Mouse (Mus musculus): ENCODE results near the gene Map3k1. TPM values are rescaled to one million over a fixed set of nuclear protein-coding genes. Genes with fewer than 3 reads are reported as not detected.

The Map3k1 gene
- polyA plus RNA-seq, 1 experiment from 2014 or later: 14.0 TPM

DNA sequence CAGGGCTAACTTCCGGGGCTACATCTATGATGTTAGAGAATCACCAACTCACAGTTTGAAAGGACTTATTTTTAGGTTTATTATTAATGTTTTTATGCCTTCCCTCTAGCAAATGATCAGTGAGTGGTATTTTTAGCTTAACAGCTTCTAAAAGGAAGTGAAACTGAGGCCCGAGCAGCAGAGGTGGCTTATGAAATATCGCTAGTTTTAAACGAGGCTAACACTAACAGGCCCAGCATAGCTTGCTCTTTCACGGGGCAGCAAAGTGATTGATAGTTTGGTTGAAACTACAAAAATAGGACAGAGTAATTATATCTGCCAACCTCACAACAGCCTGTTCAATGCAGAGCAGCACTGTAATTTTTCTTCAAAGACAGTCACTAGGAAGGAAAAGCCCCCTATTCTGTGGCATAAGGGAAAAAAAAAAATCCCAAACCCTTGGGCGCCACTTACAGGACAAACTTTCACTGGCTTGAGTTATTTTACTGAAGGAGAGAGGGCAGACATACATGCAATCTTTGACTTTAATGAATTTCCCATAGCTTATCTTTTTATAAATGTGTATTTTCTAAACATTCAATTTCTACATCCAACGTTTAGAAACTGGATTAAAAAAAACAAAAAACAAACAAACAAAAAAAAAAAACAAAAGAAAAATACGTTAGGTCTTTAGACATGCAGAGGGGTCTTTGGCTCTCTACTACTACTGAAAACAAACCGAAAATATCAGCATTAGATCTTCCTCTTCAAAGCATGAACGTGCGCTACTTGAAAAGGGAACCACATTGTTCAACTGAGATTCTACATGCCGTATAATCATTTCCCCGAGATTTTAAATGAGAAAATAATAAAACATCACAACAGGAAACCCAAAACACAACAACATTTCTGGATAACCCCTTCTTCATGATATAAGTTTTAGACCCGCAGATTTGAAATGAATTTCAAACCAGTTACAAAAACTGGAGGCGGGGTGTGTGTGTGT is 2.8 kb downstream of the Map3k1 start:
- DNase-seq (ENCODE audit: low spot score): peak; percentile 41
- ATAC-seq (ENCODE audit: low FRiP score): no peak

DNA sequence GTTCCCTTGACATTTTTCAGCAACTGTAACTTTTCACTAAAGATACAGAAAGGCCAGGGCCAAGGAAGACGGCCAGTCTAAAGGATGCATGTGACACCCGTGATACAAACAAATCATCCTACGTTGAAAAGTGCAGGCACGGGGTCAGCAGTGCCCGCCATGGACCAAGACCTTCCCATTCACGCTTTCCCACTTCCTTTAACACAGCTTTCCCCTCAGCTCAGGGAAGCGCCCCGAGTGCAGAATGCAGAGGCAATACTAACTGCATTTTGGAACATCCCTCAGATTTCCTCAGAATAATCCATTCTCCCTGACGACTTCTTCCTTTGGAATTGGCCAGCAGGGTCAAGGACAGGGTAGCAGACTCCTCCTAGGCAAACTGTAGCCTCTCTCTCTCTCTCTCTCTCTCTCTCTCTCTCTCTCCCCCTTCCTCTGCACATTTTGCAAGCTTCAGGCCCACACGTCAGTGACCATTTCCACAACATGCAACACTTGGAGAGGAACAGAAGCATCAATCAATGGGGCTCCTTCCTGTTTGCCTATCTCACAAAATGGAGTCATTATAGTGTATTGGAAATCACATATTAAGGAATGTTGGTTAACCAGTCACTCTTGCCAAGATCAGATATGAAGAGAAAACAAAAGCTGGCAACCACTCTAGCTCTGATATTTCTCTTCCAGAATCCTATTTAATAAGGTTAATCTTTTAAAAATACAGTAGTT is 3.7 kb downstream of the Map3k1 start:
- Histone ChIP-seq H3K36me3 (replicated peaks; ENCODE audit: control insufficient read depth, insufficient read depth) (no peaks in the 10 kb centered on the region), H3K4me3 (replicated peaks; ENCODE audit: low read length) (no peak overlapping the region), H3K27me3 (ENCODE audit: control insufficient read depth, insufficient read depth, low read length) (no peaks in the 10 kb centered on the region), H3K27ac (no peak overlapping the region), H3K4me2 (replicated peaks) (peak overlapping the region; percentile 93), H3K4me1 (replicated peaks; ENCODE audit: control insufficient read depth, insufficient read depth, low read length) (peaks cover 25% of the 10 kb centered on the region), H3K9ac (no peak overlapping the region), H3K9me3 (ENCODE audit: control insufficient read depth, low read length) (no peaks in the 10 kb centered on the region)
- 58% methylated on average over 10 of the region's 10 CpGs for WGBS
- ATAC-seq (ENCODE audit: low FRiP score): no peak
- no peak for DNase-seq (ENCODE audit: low spot score)

More for the DNA sequence above, 2.8 kb downstream of the Map3k1 start:
- Histone ChIP-seq H3K9me3 (ENCODE audit: control insufficient read depth, low read length) (no peaks in the 10 kb centered on the region), H3K36me3 (replicated peaks; ENCODE audit: control insufficient read depth, insufficient read depth) (no peaks in the 10 kb centered on the region), H3K4me2 (replicated peaks) (peak overlapping the region; percentile 93), H3K27me3 (ENCODE audit: control insufficient read depth, insufficient read depth, low read length) (no peaks in the 10 kb centered on the region), H3K9ac (peak overlapping the region; percentile 89; the same call in 1 of the 2 replicates), H3K4me1 (replicated peaks; ENCODE audit: control insufficient read depth, insufficient read depth, low read length) (peaks cover 25% of the 10 kb centered on the region), H3K27ac (no peak overlapping the region), H3K4me3 (replicated peaks; ENCODE audit: low read length) (peak overlapping the region; percentile 96)
- 61% methylated on average over 15 of the region's 15 CpGs for WGBS

DNA sequence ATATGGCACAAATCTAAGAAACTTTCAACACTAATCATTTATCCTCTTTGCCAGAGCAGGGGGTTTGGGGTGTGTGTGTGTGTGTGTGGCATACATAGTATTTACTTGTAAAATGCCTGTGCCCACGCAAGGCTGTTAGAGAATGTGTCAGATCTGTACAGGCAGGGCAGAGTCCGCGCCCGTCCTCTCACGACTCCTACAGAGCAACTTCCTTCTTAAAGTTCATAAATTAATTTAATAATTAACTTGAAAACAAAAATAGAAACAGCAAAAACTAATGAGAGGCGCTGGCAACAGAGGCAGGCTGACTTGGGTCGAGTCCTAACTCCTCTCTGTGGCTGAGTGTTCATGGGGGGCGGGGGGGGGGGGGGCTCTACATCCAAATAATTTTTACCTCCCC is 4.6 kb downstream of the Map3k1 start:
- Histone ChIP-seq H3K4me3 (replicated peaks; ENCODE audit: low read length) (no peak overlapping the region), H3K9ac (no peak overlapping the region), H3K9me3 (ENCODE audit: control insufficient read depth, low read length) (no peaks in the 10 kb centered on the region), H3K27ac (no peak overlapping the region), H3K27me3 (ENCODE audit: control insufficient read depth, insufficient read depth, low read length) (no peaks in the 10 kb centered on the region), H3K4me2 (replicated peaks) (no peak overlapping the region), H3K4me1 (replicated peaks; ENCODE audit: control insufficient read depth, insufficient read depth, low read length) (peaks cover 25% of the 10 kb centered on the region), H3K36me3 (replicated peaks; ENCODE audit: control insufficient read depth, insufficient read depth) (no peaks in the 10 kb centered on the region)
- no peak for ATAC-seq (ENCODE audit: low FRiP score)
- 76% methylated on average over 8 of the region's 8 CpGs for WGBS
- no peak for DNase-seq (ENCODE audit: low spot score)

DNA sequence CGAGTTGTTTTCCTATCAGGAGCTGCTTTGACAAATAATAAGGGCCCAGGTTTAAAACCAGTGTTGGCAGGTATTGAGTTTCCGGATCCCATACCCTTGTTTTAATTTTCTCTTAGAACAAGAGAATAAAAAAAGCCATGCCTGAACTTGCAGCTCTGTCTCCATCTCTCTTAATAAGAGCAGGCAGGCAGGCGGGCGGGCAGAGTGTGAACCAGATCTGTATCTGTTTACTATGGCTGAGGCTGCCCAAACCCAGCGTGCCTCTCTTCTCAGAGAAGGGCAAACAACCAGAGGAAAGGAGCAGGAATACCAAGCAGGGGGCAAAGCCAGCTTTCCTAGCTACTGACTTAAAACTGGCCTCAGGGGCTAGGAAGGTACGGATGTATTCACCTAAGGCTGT is 5.3 kb downstream of the Map3k1 start:
- Histone ChIP-seq H3K4me3 (replicated peaks; ENCODE audit: low read length) (no peak overlapping the region), H3K9ac (no peak overlapping the region), H3K4me1 (replicated peaks; ENCODE audit: control insufficient read depth, insufficient read depth, low read length) (peaks cover 30% of the 10 kb centered on the region), H3K9me3 (ENCODE audit: control insufficient read depth, low read length) (no peaks in the 10 kb centered on the region), H3K27me3 (ENCODE audit: control insufficient read depth, insufficient read depth, low read length) (no peaks in the 10 kb centered on the region), H3K27ac (no peak overlapping the region), H3K4me2 (replicated peaks) (no peak overlapping the region), H3K36me3 (replicated peaks; ENCODE audit: control insufficient read depth, insufficient read depth) (no peaks in the 10 kb centered on the region)
- 71% methylated on average over 6 of the region's 6 CpGs for whole genome bisulfite sequencing
- DNase-seq (ENCODE audit: low spot score) (no peak), ATAC-seq (ENCODE audit: low FRiP score) (no peak)

DNA sequence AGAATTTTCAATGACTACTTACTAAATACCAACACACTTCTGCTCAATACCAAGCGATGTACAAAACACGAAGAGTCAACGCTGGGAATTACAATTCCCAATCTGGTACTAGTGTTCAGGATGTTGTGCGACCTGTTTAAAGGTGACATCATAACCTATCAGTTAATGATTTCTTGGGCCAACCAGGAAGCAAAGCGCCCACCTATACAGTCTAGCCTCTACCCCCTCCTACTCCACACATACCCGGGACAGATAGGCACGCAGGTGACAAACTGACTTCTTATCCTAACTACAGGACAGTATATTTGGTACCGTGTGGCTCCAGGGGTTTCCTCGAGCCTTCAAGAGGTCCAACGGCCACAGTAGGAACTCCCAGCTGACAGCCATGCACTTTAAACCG is 5.9 kb downstream of the Map3k1 start:
- Histone ChIP-seq H3K27me3 (ENCODE audit: control insufficient read depth, insufficient read depth, low read length) (no peaks in the 10 kb centered on the region), H3K4me3 (replicated peaks; ENCODE audit: low read length) (no peak overlapping the region), H3K9me3 (ENCODE audit: control insufficient read depth, low read length) (no peaks in the 10 kb centered on the region), H3K36me3 (replicated peaks; ENCODE audit: control insufficient read depth, insufficient read depth) (no peaks in the 10 kb centered on the region), H3K4me1 (replicated peaks; ENCODE audit: control insufficient read depth, insufficient read depth, low read length) (peaks cover 30% of the 10 kb centered on the region), H3K4me2 (replicated peaks) (no peak overlapping the region), H3K9ac (no peak overlapping the region), H3K27ac (no peak overlapping the region)
- DNase-seq (ENCODE audit: low spot score) (no peak), ATAC-seq (ENCODE audit: low FRiP score) (no peak)
- WGBS: 90% methylated on average over 11 of the region's 11 CpGs

DNA sequence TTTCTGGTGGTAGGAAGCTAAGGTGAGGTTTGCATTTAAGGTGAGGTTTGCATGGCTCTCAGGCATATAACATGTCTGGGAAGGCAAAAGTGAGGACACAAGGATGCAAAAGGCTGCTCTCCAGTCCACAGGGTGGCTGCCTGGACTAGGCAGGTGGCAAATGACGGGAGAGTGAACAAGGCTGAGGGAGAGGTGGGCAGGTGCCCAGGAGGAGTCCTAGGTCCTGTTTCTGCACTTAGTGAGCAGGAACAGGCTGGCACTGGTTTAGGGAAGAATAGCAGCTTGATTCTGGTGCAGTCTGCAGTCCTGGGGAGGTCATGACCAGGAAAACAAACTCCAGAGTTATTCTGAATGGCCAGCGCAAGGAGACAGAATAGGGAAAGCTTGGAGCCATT is 6.5 kb downstream of the Map3k1 start:
- Histone ChIP-seq H3K9ac (no peak overlapping the region), H3K4me2 (replicated peaks) (no peak overlapping the region), H3K36me3 (replicated peaks; ENCODE audit: control insufficient read depth, insufficient read depth) (no peaks in the 10 kb centered on the region), H3K27me3 (ENCODE audit: control insufficient read depth, insufficient read depth, low read length) (no peaks in the 10 kb centered on the region), H3K27ac (no peak overlapping the region), H3K4me1 (replicated peaks; ENCODE audit: control insufficient read depth, insufficient read depth, low read length) (peaks cover 29% of the 10 kb centered on the region), H3K9me3 (ENCODE audit: control insufficient read depth, low read length) (no peaks in the 10 kb centered on the region), H3K4me3 (replicated peaks; ENCODE audit: low read length) (no peak overlapping the region)
- DNase-seq (ENCODE audit: low spot score): no peak
- 71% methylated on average over 2 of the region's 2 CpGs for WGBS
- ATAC-seq (ENCODE audit: low FRiP score): no peak

DNA sequence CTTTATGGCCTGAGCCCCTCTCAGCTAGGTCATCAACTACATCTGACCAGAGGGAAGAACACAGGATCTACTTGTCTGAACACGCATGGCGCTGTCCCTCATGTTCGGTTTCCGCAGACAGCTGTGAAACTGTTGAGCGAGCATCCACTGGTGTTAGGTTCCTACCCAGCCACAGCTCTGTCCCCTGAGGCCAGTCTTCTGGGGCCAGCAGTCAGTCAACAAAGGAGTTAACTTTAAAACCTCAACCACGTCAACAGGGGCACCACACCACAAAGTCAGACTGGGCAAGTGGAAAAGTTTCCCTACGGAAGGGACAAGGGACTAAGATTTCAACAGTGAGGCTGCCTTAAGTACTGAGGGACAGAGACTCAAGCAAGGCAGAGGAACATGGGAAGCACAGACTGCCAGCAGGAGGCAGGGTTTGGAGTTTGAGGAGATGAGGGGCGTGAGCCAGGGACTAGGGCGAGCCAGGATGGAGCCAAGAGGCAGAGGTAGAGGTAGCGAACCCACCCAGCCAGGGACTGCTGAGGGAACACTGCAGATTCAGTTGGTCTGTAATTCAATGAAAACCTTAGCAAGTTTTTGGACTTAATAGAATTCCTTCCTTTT is 7.0 kb downstream of the Map3k1 start:
- ATAC-seq (ENCODE audit: low FRiP score) (no peak), DNase-seq (ENCODE audit: low spot score) (no peak)
- H3K27ac ChIP-seq: no peak overlapping the region
- H3K4me2 ChIP-seq (replicated peaks): no peak overlapping the region
- WGBS: 77% methylated on average over 10 of the region's 10 CpGs
- H3K4me3 ChIP-seq (replicated peaks; ENCODE audit: low read length): no peak overlapping the region
- no peaks in the 10 kb centered on the region for H3K36me3 ChIP-seq (replicated peaks; ENCODE audit: control insufficient read depth, insufficient read depth)
- H3K4me1 ChIP-seq (replicated peaks; ENCODE audit: control insufficient read depth, insufficient read depth, low read length): peaks cover 29% of the 10 kb centered on the region
- H3K27me3 ChIP-seq (ENCODE audit: control insufficient read depth, insufficient read depth, low read length): no peaks in the 10 kb centered on the region
- no peak overlapping the region for H3K9ac ChIP-seq
- H3K9me3 ChIP-seq (ENCODE audit: control insufficient read depth, low read length): no peaks in the 10 kb centered on the region

DNA sequence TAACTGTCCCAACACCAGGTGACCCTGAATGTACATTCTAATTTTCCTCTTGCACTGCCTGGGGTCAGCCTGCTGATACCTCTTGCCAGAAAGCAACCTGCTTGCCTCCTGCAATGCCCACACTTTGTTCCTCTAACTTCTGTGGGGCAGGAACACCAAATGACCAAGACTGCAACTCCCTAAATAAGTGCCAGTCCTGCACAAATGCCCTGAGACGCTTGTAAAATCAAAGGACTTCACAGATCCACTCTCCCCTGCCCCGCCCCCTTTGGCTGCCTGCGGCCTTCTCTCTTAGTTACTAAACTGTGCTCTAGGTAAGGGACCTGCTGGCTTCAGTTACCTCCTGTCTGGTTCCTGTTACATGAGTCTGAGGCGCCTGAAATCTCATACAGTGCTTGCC is 7.9 kb downstream of the Map3k1 start:
- no peak overlapping the region for H3K27ac ChIP-seq
- DNase-seq (ENCODE audit: low spot score) (no peak), ATAC-seq (ENCODE audit: low FRiP score) (no peak)
- no peaks in the 10 kb centered on the region for H3K27me3 ChIP-seq (ENCODE audit: control insufficient read depth, insufficient read depth, low read length)
- no peaks in the 10 kb centered on the region for H3K9me3 ChIP-seq (ENCODE audit: control insufficient read depth, low read length)
- WGBS: 51% methylated on average over 4 of the region's 4 CpGs
- H3K4me1 ChIP-seq (replicated peaks; ENCODE audit: control insufficient read depth, insufficient read depth, low read length): peaks cover 28% of the 10 kb centered on the region
- no peak overlapping the region for H3K4me3 ChIP-seq (replicated peaks; ENCODE audit: low read length)
- H3K4me2 ChIP-seq (replicated peaks): no peak overlapping the region
- no peaks in the 10 kb centered on the region for H3K36me3 ChIP-seq (replicated peaks; ENCODE audit: control insufficient read depth, insufficient read depth)
- H3K9ac ChIP-seq: no peak overlapping the region

DNA sequence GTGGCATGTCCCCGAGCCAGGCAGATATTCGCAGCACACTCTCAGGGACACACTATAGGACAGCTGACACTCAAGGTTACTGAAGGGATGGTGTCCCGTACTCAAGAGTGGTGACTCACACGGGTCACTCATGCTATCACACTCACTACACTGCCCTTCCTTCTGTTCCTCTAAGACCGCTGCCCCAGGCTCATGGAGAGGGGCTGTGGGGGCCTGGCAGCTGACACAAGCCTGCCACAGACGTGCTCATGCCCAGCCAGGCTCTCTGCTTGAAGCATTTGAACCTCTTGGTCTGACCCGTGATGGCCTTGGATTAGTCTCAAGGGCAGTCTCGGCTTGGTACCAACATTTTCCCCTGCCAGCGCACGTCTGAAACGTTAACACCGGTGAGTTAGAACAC is 10.7 kb downstream of the Map3k1 start:
- Histone ChIP-seq H3K4me3 (replicated peaks; ENCODE audit: low read length) (no peak overlapping the region), H3K4me2 (replicated peaks) (no peak overlapping the region), H3K27me3 (ENCODE audit: control insufficient read depth, insufficient read depth, low read length) (no peaks in the 10 kb centered on the region), H3K9ac (no peak overlapping the region), H3K27ac (no peak overlapping the region), H3K9me3 (ENCODE audit: control insufficient read depth, low read length) (no peaks in the 10 kb centered on the region), H3K36me3 (replicated peaks; ENCODE audit: control insufficient read depth, insufficient read depth) (no peaks in the 10 kb centered on the region), H3K4me1 (replicated peaks; ENCODE audit: control insufficient read depth, insufficient read depth, low read length) (peaks cover 17% of the 10 kb centered on the region; the same call in 1 of the 2 replicates)
- 70% methylated on average over 12 of the region's 12 CpGs for WGBS
- DNase-seq (ENCODE audit: low spot score): no peak
- no peak for ATAC-seq (ENCODE audit: low FRiP score)

All from hindbrain, embryonic 14.5 days (tissue).